Mouse (Mus musculus): Measurements from ENCODE around the gene Map3k4. TPM values are rescaled to one million over a fixed set of nuclear protein-coding genes. Genes with fewer than 3 reads are reported as not detected.
"Not testable (repeated sequence)": the region's sequence is repeated elsewhere in the genome, so short reads cannot be mapped to it uniquely, and the experiment has no call there.

Map3k4 gene
- polyA plus RNA-seq, 2 experiments from 2014 or later = 10.0 to 11.9 TPM

GRCm38 (mm10) chr17:12265969-12266925 lies 52.3 kb downstream of the Map3k4 start:
- ATAC-seq = no peak

- no peak for ATAC-seq
Observed at GRCm38 (mm10) chr17:12264293-12264692, 54.3 kb downstream of the Map3k4 start.

- no peak for ATAC-seq
Observed at GRCm38 (mm10) chr17:12263787-12264186, 54.8 kb downstream of the Map3k4 start.

GRCm38 (mm10) chr17:12262851-12263250 lies 55.7 kb downstream of the Map3k4 start:
- no peak for ATAC-seq

GRCm38 (mm10) chr17:12261887-12262286 lies 56.7 kb downstream of the Map3k4 start:
- no peak for ATAC-seq

- no peak for ATAC-seq
Observed at GRCm38 (mm10) chr17:12261376-12261775, 57.2 kb downstream of the Map3k4 start.

- ATAC-seq = no peak
Observed at GRCm38 (mm10) chr17:12259957-12260356, 58.6 kb downstream of the Map3k4 start.

- no peak for ATAC-seq
Observed at GRCm38 (mm10) chr17:12258517-12258916, 60.1 kb downstream of the Map3k4 start.

GRCm38 (mm10) chr17:12256142-12256541 lies 62.5 kb downstream of the Map3k4 start:
- ATAC-seq = no peak

GRCm38 (mm10) chr17:12250581-12250980 lies 68.0 kb downstream of the Map3k4 start:
- ATAC-seq = no peak

GRCm38 (mm10) chr17:12249783-12250504 lies 68.7 kb downstream of the Map3k4 start:
- peak; percentile 40 for ATAC-seq

- ATAC-seq = no peak
Observed at GRCm38 (mm10) chr17:12240701-12241100, 77.9 kb downstream of the Map3k4 start.

- no peak for ATAC-seq
Observed at GRCm38 (mm10) chr17:12232724-12233123, 85.9 kb downstream of the Map3k4 start.

GRCm38 (mm10) chr17:12231087-12231486 lies 87.5 kb downstream of the Map3k4 start:
- no peak for ATAC-seq

- ATAC-seq = no peak
Observed at GRCm38 (mm10) chr17:12230167-12230566, 88.4 kb downstream of the Map3k4 start.

GRCm38 (mm10) chr17:12229756-12230155 lies 88.8 kb downstream of the Map3k4 start:
- ATAC-seq = no peak

GRCm38 (mm10) chr17:12228471-12228870 lies 90.1 kb downstream of the Map3k4 start:
- ATAC-seq = no peak

GRCm38 (mm10) chr17:12228001-12228400 lies 90.6 kb downstream of the Map3k4 start:
- no peak for ATAC-seq

- no peak for ATAC-seq
Observed at GRCm38 (mm10) chr17:12226551-12226950, 92.0 kb downstream of the Map3k4 start.

GRCm38 (mm10) chr17:12225227-12225626 lies 93.4 kb downstream of the Map3k4 start:
- ATAC-seq = no peak

- ATAC-seq = not testable (repeated sequence)
Observed at GRCm38 (mm10) chr17:12224551-12224950, 94.0 kb downstream of the Map3k4 start.

GRCm38 (mm10) chr17:12224145-12224544 lies 94.5 kb downstream of the Map3k4 start:
- ATAC-seq = no peak

GRCm38 (mm10) chr17:12223682-12224081 lies 94.9 kb downstream of the Map3k4 start:
- ATAC-seq = no peak

- no peak for ATAC-seq
Observed at GRCm38 (mm10) chr17:12221926-12222325, 96.7 kb downstream of the Map3k4 start.
